Mouse (Mus musculus) liver, embryonic 15.5 days (tissue): ENCODE measurements around the gene Naa25. TPM values are rescaled to one million over a fixed set of nuclear protein-coding genes. Genes with fewer than 3 reads are reported as not detected.

Experiments
- ATAC-seq: fragments of 200-750 bp; cut with Nextera tagmentation; 2 replicates; pipeline ENCODE4 v1.8.0; 2017; ENCODE audit warnings: moderate number of reproducible peaks, mild to moderate bottlenecking, moderate library complexity; ENCODE audit not compliant: insufficient read depth
- H3K27ac ChIP-seq: fragments of 300-500 bp; sonication (generic); replicated peaks from 2 replicates; pipeline ENCODE4 v1.5.1; 2015; ENCODE audit warnings: mild to moderate bottlenecking, inconsistent platforms
- H3K27me3 ChIP-seq: fragments of 300-500 bp; sonication (generic); 2 replicates; pipeline ENCODE4 v1.6.1; 2015; ENCODE audit warnings: mild to moderate bottlenecking, inconsistent platforms
- H3K36me3 ChIP-seq: fragments of 300-500 bp; sonication (generic); replicated peaks from 2 replicates; pipeline ENCODE4 v1.6.1; 2015; ENCODE audit warnings: moderate library complexity, mild to moderate bottlenecking, inconsistent platforms
- H3K4me1 ChIP-seq: fragments of 300-500 bp; sonication (generic); replicated peaks from 2 replicates; pipeline ENCODE4 v1.6.1; 2015; ENCODE audit warnings: inconsistent platforms
- H3K4me2 ChIP-seq: fragments of 300-500 bp; sonication (generic); 2 replicates; pipeline ENCODE4 v1.6.1; 2015; ENCODE audit warnings: moderate library complexity, mild to moderate bottlenecking, inconsistent platforms
- H3K4me3 ChIP-seq: fragments of 300-500 bp; sonication (generic); replicated peaks from 2 replicates; pipeline ENCODE4 v1.5.1; 2015; ENCODE audit warnings: mild to moderate bottlenecking, inconsistent platforms
- H3K9ac ChIP-seq: fragments of 300-500 bp; sonication (generic); 2 replicates; pipeline ENCODE4 v1.6.1; 2015; ENCODE audit warnings: moderate library complexity, mild to moderate bottlenecking, inconsistent platforms
- H3K9me3 ChIP-seq: fragments of 300-500 bp; sonication (generic); replicated peaks from 2 replicates; pipeline ENCODE4 v1.6.1; 2016; ENCODE audit warnings: inconsistent platforms
- WGBS: fragments of 180-500 bp; shearing (Covaris S2); methylation state at CpG from one replicate; pipeline ENCODE4 v1.1.7; 2015; ENCODE audit warnings: mixed read lengths; ENCODE audit not compliant: insufficient replicate concordance; 5-methylcytosine and 5-hydroxymethylcytosine counted together
- polyA plus RNA-seq: library from polyadenylated mRNA; unstranded; fragments of >200 nt; fragmentation: Nextera tagmentation; extraction: Ambion mirVana; gene quantifications from 2 replicates; pipeline ENCODE4 v1.2.1, GENCODE M21; 2015

The Naa25 gene
- polyA plus RNA-seq, 1 experiment from 2014 or later = 19.2 TPM

DNA sequence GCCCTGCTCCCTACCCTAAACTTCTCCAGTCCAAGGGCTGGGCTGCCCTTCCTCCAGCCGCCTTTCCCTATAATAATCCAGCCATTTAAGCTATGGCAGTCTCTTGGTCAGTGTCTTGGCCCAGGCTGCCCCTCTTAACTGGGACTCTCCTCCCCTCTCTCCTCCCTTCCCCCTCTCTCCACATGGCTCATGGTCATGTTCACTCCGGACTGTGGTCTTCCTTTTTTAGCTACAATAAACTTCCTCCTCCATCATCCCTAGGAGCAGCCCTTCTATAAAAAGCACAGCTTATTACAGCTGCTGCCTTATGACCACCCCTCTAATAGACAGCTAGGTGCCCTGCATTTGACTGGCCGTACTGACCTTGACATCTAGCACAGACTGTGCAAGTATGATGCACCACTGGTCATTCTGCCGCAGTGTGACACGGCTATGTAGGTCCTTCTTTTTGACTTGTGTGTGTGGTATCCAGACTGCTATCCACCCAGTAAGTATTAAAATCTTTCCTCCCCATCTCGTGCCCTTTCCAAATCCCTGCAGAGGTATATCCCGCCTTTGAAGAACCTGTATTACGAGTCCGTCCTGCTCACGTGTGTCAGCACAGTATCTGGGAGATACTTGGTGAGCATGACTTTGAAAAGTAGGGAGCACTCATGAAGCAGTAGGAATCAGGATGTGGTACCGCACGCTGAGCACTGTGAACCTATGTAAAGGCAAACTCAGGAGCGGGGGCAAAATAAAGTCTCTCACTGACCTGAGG, 56.2 kb downstream of the Naa25 start:
- H3K27me3 ChIP-seq = no peaks in the 10 kb centered on the region
- WGBS = 83% methylated on average over 13 of the region's 13 CpGs
- peak overlapping the region; percentile 96; the same call in 1 of the 2 replicates for H3K4me2 ChIP-seq
- peak overlapping the region; percentile 91; the same call in 1 of the 2 replicates for H3K27ac ChIP-seq
- ATAC-seq = no peak
- H3K4me1 ChIP-seq = peaks cover 58% of the 10 kb centered on the region
- no peak overlapping the region; the same call in 1 of the 2 replicates for H3K4me3 ChIP-seq
- H3K9ac ChIP-seq = no peak overlapping the region; the same call in 1 of the 2 replicates
- no peaks in the 10 kb centered on the region for H3K9me3 ChIP-seq
- peaks cover 9% of the 10 kb centered on the region for H3K36me3 ChIP-seq

DNA sequence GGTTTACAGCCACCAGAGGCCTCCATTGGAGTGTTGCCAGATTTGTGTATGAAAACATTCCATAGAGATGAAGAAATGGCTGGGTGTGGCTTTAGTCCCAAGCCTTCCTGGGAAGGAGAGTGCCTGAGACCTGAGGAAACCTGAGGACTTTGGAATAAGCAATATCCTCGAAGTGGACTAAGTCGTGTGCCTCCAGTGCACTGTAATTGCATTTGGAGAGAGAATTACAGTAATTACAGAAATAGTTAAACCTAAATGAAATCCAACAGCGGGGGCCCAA, 56.7 kb downstream of the Naa25 start:
- WGBS = 84% methylated on average over 3 of the region's 3 CpGs
- Histone ChIP-seq H3K9me3 (no peaks in the 10 kb centered on the region), H3K27ac (no peak overlapping the region), H3K9ac (no peak overlapping the region), H3K27me3 (no peaks in the 10 kb centered on the region), H3K4me2 (no peak overlapping the region), H3K4me1 (peaks cover 53% of the 10 kb centered on the region), H3K36me3 (peaks cover 4% of the 10 kb centered on the region; the same call in 1 of the 2 replicates), H3K4me3 (no peak overlapping the region)
- no peak for ATAC-seq

DNA sequence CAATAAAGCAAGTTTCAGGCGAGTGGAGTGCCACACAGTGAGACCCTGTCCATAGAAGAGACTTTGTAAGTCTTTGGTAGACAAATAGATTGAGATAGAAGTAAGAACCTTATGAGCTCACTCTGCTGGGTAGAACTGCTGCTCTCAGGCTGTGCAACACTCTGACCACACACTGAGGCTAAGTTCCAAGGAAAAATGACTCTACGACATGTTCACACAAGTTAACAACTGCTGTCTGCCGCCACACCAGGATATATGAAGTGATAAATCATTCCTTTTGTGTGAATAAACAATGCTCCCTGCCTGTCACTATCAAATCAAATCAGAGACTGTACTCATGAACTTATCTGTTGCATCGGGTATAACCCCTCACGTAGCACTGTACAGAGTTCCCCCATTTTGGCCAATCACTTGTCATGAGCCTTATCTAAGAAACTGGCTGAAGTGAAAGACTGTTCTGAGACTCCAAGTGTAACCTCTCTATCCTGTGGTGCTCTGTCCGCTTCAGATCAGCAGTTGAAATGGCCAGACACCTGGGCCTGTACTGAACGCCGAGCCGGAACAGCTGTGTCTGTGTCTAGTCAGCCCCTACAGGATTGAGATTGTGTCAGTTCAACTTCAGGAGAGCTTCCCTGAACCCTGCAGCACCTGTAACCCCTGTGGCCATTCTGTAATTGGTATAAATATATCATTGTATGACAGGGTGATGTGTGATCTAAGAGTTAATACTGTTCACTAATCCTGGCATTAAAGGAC, 58.0 kb downstream of the Naa25 start:
- no peaks in the 10 kb centered on the region for H3K27me3 ChIP-seq
- WGBS = 48% methylated on average over 9 of the region's 9 CpGs
- ATAC-seq = no peak

DNA sequence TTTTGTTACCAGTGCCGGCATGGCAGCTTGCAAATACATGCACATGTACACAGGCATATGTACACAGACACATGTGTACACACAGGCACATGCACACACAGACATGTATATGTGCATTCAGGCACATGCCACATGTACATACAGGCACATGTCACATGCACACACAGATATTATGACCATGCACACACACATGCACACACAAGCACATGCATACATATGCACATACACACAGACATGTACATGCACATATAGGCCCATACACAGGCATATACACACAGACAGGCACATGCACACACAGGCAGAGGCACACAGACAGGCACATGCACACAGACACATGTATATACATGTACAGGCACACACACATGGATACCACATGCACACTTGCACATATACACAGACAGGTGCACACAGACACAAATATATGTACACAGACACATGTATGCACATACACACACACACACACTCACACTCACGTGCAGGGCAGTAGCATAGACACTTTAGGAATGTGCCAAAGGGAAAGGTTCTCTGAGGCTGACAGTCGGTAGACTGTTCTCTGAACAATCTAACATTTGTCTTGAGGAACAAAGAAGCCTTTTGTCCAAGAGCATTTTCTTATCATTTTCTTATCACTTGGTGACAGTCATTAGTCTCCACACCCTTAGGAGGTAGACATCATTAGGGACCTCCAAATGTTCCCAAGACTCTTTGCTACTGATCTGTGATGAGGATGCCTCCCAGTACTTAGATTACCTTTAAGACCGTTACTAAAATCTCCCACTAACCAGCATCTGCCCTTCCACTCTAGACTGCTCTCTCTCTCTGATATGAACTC, 63.8 kb downstream of the Naa25 start:
- peak; percentile 80 for ATAC-seq
- H3K4me2 ChIP-seq = no peak overlapping the region
- peak overlapping the region; percentile 54; the same call in 1 of the 2 replicates for H3K27ac ChIP-seq

More for the DNA sequence above, 58.0 kb downstream of the Naa25 start:
- Histone ChIP-seq H3K4me1 (peaks cover 41% of the 10 kb centered on the region), H3K4me3 (no peak overlapping the region), H3K9me3 (no peaks in the 10 kb centered on the region), H3K9ac (no peak overlapping the region), H3K4me2 (no peak overlapping the region), H3K36me3 (no peaks in the 10 kb centered on the region), H3K27ac (no peak overlapping the region)

DNA sequence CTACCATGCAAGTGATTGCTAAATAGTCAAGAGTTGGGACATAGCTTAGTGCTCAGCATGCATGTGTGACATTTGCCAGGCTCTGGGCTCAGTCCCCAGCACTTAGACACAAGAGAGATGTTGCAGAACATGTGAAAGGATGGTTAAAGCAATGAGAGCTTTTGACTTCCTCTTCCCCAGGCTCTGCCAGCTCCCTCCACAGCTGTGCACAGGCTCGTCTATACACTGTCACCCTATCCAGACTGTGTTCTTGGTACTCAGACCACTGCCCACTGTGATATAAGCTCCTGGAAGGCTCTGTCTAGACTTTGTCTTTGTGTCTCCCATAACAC, 64.4 kb downstream of the Naa25 start:
- ATAC-seq = 0 out of 2 replicates have a peak, but pooled peaks have one; percentile 14

More for the DNA sequence above, 63.8 kb downstream of the Naa25 start:
- Histone ChIP-seq H3K4me3 (no peak overlapping the region), H3K27me3 (no peaks in the 10 kb centered on the region), H3K9me3 (no peaks in the 10 kb centered on the region), H3K36me3 (no peaks in the 10 kb centered on the region), H3K9ac (no peak overlapping the region), H3K4me1 (peaks cover 25% of the 10 kb centered on the region)
- 30% methylated on average over 4 of the region's 4 CpGs for WGBS

DNA sequence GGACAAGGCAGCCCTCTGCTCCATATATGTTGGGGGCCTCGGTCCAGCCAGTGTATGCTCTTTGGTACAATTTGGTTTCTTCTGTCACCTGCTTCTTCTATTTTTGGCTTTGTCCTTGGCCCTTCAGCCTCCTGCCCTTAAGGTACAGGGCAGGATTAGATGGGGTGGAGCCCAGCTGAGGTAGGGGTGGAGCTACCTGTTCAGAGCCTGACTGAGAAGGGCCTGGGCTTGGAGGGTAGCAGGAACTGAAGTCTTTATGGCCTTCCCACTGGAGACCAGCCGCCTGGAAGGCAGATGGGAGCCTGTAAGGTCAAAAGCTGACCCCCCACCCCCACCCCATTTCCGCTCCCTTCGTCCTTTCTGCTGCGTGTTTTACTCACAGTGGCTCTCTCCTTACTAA, 65.2 kb downstream of the Naa25 start:
- 60% methylated on average over 5 of the region's 5 CpGs for WGBS
- ATAC-seq = no peak
- no peaks in the 10 kb centered on the region for H3K27me3 ChIP-seq
- H3K4me2 ChIP-seq = peak overlapping the region; percentile 10; the same call in 1 of the 2 replicates
- H3K9ac ChIP-seq = no peak overlapping the region
- 0 out of 2 replicates have a peak overlapping the region, but pooled peaks have one; percentile 33 for H3K27ac ChIP-seq
- no peaks in the 10 kb centered on the region for H3K9me3 ChIP-seq
- H3K36me3 ChIP-seq = no peaks in the 10 kb centered on the region
- H3K4me3 ChIP-seq = no peak overlapping the region
- H3K4me1 ChIP-seq = peaks cover 25% of the 10 kb centered on the region

More for the DNA sequence above, 64.4 kb downstream of the Naa25 start:
- no peak overlapping the region for H3K4me2 ChIP-seq
- H3K27me3 ChIP-seq = no peaks in the 10 kb centered on the region
- H3K36me3 ChIP-seq = no peaks in the 10 kb centered on the region
- H3K27ac ChIP-seq = peak overlapping the region; percentile 54; the same call in 1 of the 2 replicates
- WGBS = 16% methylated on average over 1 of the region's 1 CpGs
- H3K4me1 ChIP-seq = peaks cover 25% of the 10 kb centered on the region
- H3K4me3 ChIP-seq = no peak overlapping the region
- H3K9me3 ChIP-seq = no peaks in the 10 kb centered on the region
- no peak overlapping the region for H3K9ac ChIP-seq

DNA sequence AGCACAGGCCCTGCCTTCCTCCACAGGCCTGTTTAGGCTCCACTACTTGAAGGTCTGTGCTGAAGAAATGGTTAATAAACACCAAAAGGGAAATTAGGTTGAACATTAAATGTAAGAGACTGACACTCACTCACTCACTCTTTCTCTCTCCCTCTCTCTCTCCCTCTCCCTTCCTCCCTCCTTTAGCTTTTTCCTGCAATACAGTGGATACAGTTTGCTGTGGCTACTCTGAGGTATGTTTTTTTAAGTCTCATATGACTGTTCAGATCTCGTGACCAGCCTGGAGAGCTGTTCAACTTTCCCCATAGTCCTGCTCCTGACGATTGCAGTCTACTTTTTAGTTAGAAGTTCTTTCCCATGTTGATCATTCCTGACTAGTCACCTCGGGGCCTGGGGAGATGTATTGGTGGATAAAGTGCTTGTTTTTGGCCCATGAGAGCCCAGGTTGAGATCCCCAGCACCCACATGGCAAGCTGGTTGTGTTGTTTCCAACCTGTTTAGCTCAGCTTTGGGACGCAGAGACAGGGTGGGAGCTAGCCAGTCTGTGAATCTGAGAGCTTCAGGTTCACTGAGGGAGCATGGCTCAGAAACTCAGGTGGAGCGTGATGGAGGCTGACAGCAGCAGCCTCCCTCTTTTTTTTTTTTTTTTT, 66.0 kb downstream of the Naa25 start:
- Histone ChIP-seq H3K9me3 (no peaks in the 10 kb centered on the region), H3K27me3 (no peaks in the 10 kb centered on the region), H3K4me2 (no peak overlapping the region), H3K27ac (0 out of 2 replicates have a peak overlapping the region, but pooled peaks have one; percentile 11), H3K4me3 (no peak overlapping the region), H3K9ac (no peak overlapping the region), H3K4me1 (peaks cover 25% of the 10 kb centered on the region), H3K36me3 (no peaks in the 10 kb centered on the region)
- 58% methylated on average over 5 of the region's 5 CpGs for WGBS
- ATAC-seq = no peak

DNA sequence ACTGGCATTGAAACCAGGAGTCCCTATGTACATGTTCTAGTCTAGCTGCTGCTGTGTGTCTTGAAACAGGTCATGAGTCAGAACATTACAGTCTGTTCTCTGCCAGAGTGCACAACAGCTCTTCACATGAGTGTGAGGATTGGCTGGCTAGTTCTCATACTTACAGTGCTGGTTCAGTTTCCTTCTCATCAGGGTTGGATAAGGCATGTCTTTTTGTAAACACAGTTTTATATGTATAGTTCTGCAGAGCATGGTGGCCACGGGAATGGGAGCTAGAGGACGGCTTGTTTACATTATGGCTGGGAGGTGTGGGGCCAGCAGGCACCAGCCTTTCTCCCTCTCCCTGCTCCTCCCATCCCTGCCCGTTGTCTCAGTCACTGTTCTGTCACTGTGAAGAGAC, 71.8 kb downstream of the Naa25 start:
- H3K4me1 ChIP-seq = peaks cover 40% of the 10 kb centered on the region
- 0 out of 2 replicates have a peak overlapping the region, but pooled peaks have one; percentile 6 for H3K9ac ChIP-seq
- no peaks in the 10 kb centered on the region for H3K27me3 ChIP-seq
- H3K9me3 ChIP-seq = no peaks in the 10 kb centered on the region
- H3K36me3 ChIP-seq = no peaks in the 10 kb centered on the region
- WGBS = 29% methylated on average over 3 of the region's 3 CpGs
- H3K27ac ChIP-seq = no peak overlapping the region
- ATAC-seq = no peak
- no peak overlapping the region for H3K4me3 ChIP-seq
- H3K4me2 ChIP-seq = no peak overlapping the region

DNA sequence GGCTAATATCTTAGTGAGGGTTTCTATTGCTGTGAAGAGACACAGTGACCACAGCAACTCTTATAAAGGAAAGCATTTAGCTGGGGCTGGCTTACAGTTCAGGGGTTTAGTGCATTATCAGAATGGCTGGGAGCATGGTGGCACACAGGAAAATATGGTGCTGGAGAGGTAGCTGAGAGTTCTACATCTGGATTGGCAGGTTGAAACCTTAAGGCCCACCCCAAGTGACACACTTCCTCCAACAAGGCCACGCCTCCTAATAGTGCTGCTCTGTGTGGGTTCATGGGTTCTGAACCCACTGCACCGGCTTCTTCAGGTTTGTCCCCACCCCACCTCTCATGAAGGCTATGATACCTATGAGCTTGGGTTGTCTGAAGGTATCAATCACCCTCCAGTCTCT, 74.7 kb downstream of the Naa25 start:
- 0 out of 2 replicates have a peak overlapping the region, but pooled peaks have one; percentile 35 for H3K27ac ChIP-seq
- peaks cover 66% of the 10 kb centered on the region for H3K4me1 ChIP-seq
- no peak overlapping the region for H3K4me2 ChIP-seq
- ATAC-seq = no peak
- 78% methylated on average over 2 of the region's 2 CpGs for WGBS
- no peaks in the 10 kb centered on the region for H3K9me3 ChIP-seq
- H3K36me3 ChIP-seq = no peaks in the 10 kb centered on the region
- no peaks in the 10 kb centered on the region for H3K27me3 ChIP-seq
- no peak overlapping the region for H3K9ac ChIP-seq
- no peak overlapping the region for H3K4me3 ChIP-seq

DNA sequence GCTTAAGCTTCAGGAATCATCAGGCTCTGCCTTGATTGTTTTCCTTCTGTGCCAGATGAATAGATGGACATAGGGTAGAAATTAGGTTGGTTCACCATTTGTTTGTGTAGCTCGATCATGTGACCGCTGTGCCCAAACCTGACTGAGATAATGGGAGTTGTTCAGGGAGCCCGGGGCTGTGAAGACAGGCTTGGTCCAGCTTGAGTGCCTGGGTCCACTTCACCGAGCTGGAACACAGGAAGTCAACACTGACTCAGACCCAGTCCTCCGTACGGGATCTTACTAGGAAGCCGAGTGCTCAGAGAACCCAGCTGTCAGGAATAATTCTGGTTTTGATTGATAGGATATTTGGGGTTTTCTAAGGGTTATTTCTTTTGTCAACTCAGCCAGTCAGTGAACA, 76.9 kb downstream of the Naa25 start:
- peaks cover 67% of the 10 kb centered on the region for H3K4me1 ChIP-seq
- no peak for ATAC-seq
- 70% methylated on average over 7 of the region's 7 CpGs for WGBS

More for the DNA sequence above, 76.9 kb downstream of the Naa25 start:
- Histone ChIP-seq H3K36me3 (no peaks in the 10 kb centered on the region), H3K9ac (no peak overlapping the region; the same call in 1 of the 2 replicates), H3K4me3 (no peak overlapping the region), H3K27me3 (no peaks in the 10 kb centered on the region), H3K4me2 (no peak overlapping the region), H3K27ac (no peak overlapping the region; the same call in 1 of the 2 replicates), H3K9me3 (no peaks in the 10 kb centered on the region)
